ENCODE assay signal across 9 mouse cellular contexts in the genomic region with DNA sequence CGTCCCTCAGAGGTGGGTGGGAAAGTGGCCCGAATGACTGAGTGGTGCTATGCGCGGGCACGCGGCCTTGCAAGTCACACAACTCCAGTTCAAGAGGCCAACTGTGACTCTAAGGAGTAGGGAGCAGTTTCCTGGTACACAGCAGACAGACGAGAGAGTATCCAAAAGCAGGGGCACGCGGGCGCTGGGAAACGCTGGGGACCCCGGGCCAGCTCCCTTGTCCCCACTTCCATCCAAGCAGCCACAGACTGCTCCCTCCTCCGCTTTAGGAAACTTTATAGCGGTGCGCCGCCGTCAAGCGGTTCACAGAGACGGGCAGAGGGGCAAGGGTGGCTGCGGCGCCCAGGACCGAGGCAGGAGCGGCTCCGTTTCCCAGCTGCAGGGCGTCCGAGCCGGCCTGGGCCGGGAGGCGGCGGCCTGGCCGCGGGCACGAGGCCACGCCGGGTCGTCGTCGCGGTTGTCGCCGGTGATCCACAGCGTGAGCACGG. TPM values are rescaled to one million over a fixed set of nuclear protein-coding genes. Genes with fewer than 3 reads are reported as not detected.
DNase-seq lines count a peak whose midpoint lies in the region; ATAC-seq lines count a peak whose summit lies in the region.
"Had no signal": no experiment of that assay in that cellular context is flagged by ENCODE, and none has a peak within 500 bp of the region (broad histone marks: within the 10 kb centered on the region; RNA-seq: fewer than 3 reads in every experiment).

No protein-coding gene starts in this region.

- peak; percentile 89 for DNase-seq in heart, adult 11 months
- no peak for DNase-seq in heart, adult 9 months (ENCODE audit: low spot score in 2 of 2)
- peak; percentile 40 for DNase-seq in R1 (ENCODE audit: low read depth, low spot score)
- no peak for DNase-seq in hindbrain, embryonic 11.5 days (ENCODE audit: low spot score)
- peak; percentile 67 for DNase-seq in midbrain, embryonic 10.5 days (ENCODE audit: low spot score)
- no peak for DNase-seq in thymus, postnatal 0 days (ENCODE audit: low spot score)
- no peak for DNase-seq in spleen, postnatal 14 days (ENCODE audit: low spot score in 2 of 2)
- DNase-seq in B cell, adult 2 months: no peak

- H3K4me1 ChIP-seq in hindbrain, embryonic 11.5 days (replicated peaks; ENCODE audit: control insufficient read depth, insufficient read depth, low read length): peaks cover 9% of the 10 kb centered on the region
- peaks cover 25% of the 10 kb centered on the region for H3K4me1 ChIP-seq in midbrain, embryonic 10.5 days

- peak overlapping the region; percentile 41 for H3K4me3 ChIP-seq in hindbrain, embryonic 11.5 days (ENCODE audit: low read depth, low read length)
- peak overlapping the region; percentile 67 for H3K4me3 ChIP-seq in midbrain, embryonic 10.5 days

- WGBS in hindbrain, embryonic 11.5 days: 1% methylated on average over 42 of the region's 43 CpGs
- under 1% methylated on average over 43 of the region's 43 CpGs for WGBS in midbrain, embryonic 10.5 days

- no peak for ATAC-seq in hindbrain, embryonic 11.5 days (ENCODE audit: low FRiP score)

- H3K9ac ChIP-seq in hindbrain, embryonic 11.5 days (ENCODE audit: low read depth, low read length): peak overlapping the region; percentile 66

- H3K4me2 ChIP-seq in hindbrain, embryonic 11.5 days (replicated peaks; ENCODE audit: low read depth, low read length): peak overlapping the region; percentile 99

- no peaks in the 10 kb centered on the region for H3K9me3 ChIP-seq in hindbrain, embryonic 11.5 days (ENCODE audit: control insufficient read depth, low read length)
- no peaks in the 10 kb centered on the region for H3K9me3 ChIP-seq in midbrain, embryonic 10.5 days (replicated peaks)

- H3K27me3 ChIP-seq in hindbrain, embryonic 11.5 days (ENCODE audit: control insufficient read depth, insufficient read depth, low read length): peaks cover 24% of the 10 kb centered on the region
- H3K27me3 ChIP-seq in midbrain, embryonic 10.5 days (ENCODE audit: low read depth, poor library complexity, severe bottlenecking): peaks cover 95% of the 10 kb centered on the region

- no peak overlapping the region for H3K27ac ChIP-seq in hindbrain, embryonic 11.5 days (ENCODE audit: low read depth, low read length)
- H3K27ac ChIP-seq in midbrain, embryonic 10.5 days (replicated peaks): peak overlapping the region; percentile 78

- H3K36me3 ChIP-seq in hindbrain, embryonic 11.5 days (ENCODE audit: control insufficient read depth, insufficient read depth, low read length): no peaks in the 10 kb centered on the region
- H3K36me3 ChIP-seq in midbrain, embryonic 10.5 days: peaks cover 17% of the 10 kb centered on the region

RNA-seq across cellular contexts. Expression of gene Gm47841, which starts 1.1 kb away (rescaled TPM):
- polyA plus RNA-seq in hindbrain, embryonic 11.5 days (2014; fragmentation: Nextera tagmentation; extraction: Ambion mirVana): not detected in 2 replicates
- polyA plus RNA-seq in midbrain, embryonic 10.5 days (2016; fragmentation: Nextera tagmentation; extraction: Ambion mirVana): not detected in 2 replicates
- not detected in 2 replicates for polyA plus RNA-seq in thymus, postnatal 0 days (2015; fragmentation: Nextera tagmentation; extraction: Ambion mirVana)
- polyA plus RNA-seq: brain, embryonic 14.5 days had no signal

RNA-seq across cellular contexts. Expression of gene Fignl2, which starts 32.3 kb away (rescaled TPM):
- 1.2 and 2.1 TPM in 2 replicates for polyA plus RNA-seq in hindbrain, embryonic 11.5 days (2014; fragmentation: Nextera tagmentation; extraction: Ambion mirVana)
- 0.88 and 1.7 TPM in 2 replicates for polyA plus RNA-seq in midbrain, embryonic 10.5 days (2016; fragmentation: Nextera tagmentation; extraction: Ambion mirVana)
- 0.04 TPM in 2 replicates for polyA plus RNA-seq in thymus, postnatal 0 days (2015; fragmentation: Nextera tagmentation; extraction: Ambion mirVana)

Comparison
In these comparisons a context has a peak if more than half of its experiments do, and no peak if none do; other contexts are left out.
1. DNase-seq: peak in heart, adult 11 months (single experiment), R1 (single experiment) and midbrain, embryonic 10.5 days (single experiment); none in heart, adult 9 months (0 of 2), hindbrain, embryonic 11.5 days (single experiment), thymus, postnatal 0 days (single experiment), spleen, postnatal 14 days (0 of 2) and B cell, adult 2 months (0 of 2).